Mouse (Mus musculus) embryonic facial prominence, embryonic 13.5 days (tissue): ENCODE data around the gene Olfr120. TPM values are rescaled to one million over a fixed set of nuclear protein-coding genes. Genes with fewer than 3 reads are reported as not detected.
"Not testable (repeated sequence)": the region's sequence is repeated elsewhere in the genome, so short reads cannot be mapped to it uniquely, and the experiment has no call there.

Source experiments
- ATAC-seq: fragments of 200-750 bp; cut with Nextera tagmentation; 2 replicates; pipeline ENCODE4 v1.8.0; 2017; ENCODE audit warnings: low read depth; ENCODE audit not compliant: insufficient number of reproducible peaks, insufficient read depth, low FRiP score, low TSS enrichment
- H3K27ac ChIP-seq: fragments of 300-500 bp; sonication (generic); 2 replicates; pipeline ENCODE4 v1.5.1; 2015; ENCODE audit warnings: moderate library complexity, mild to moderate bottlenecking, inconsistent platforms
- H3K27me3 ChIP-seq: fragments of 300-500 bp; sonication (generic); 2 replicates; pipeline ENCODE4 v1.6.1; 2015; ENCODE audit warnings: mild to moderate bottlenecking, inconsistent platforms
- H3K36me3 ChIP-seq: fragments of 300-500 bp; sonication (generic); 2 replicates; pipeline ENCODE4 v1.6.1; 2015; ENCODE audit warnings: mild to moderate bottlenecking, inconsistent platforms
- H3K4me1 ChIP-seq: fragments of 300-500 bp; sonication (generic); 2 replicates; pipeline ENCODE4 v1.6.1; 2015; ENCODE audit warnings: inconsistent platforms
- H3K4me2 ChIP-seq: fragments of 300-500 bp; sonication (generic); 2 replicates; pipeline ENCODE4 v1.6.1; 2015; ENCODE audit warnings: moderate library complexity, mild to moderate bottlenecking, inconsistent platforms
- H3K4me3 ChIP-seq: fragments of 300-500 bp; sonication (generic); 2 replicates; pipeline ENCODE4 v1.5.1; 2015; ENCODE audit warnings: mild to moderate bottlenecking, inconsistent platforms
- H3K9ac ChIP-seq: fragments of 300-500 bp; sonication (generic); 2 replicates; pipeline ENCODE4 v1.6.1; 2015; ENCODE audit warnings: mild to moderate bottlenecking, inconsistent platforms
- H3K9me3 ChIP-seq: fragments of 300-500 bp; sonication (generic); 2 replicates; pipeline ENCODE4 v1.6.1; 2016; ENCODE audit warnings: inconsistent platforms
- WGBS: fragments of 180-500 bp; shearing (Covaris S2); methylation state at CpG from one replicate; pipeline ENCODE4 v1.1.7; 2015; ENCODE audit warnings: mixed read lengths; 5-methylcytosine and 5-hydroxymethylcytosine counted together
- polyA plus RNA-seq: library from polyadenylated mRNA; unstranded; fragments of >200 nt; fragmentation: Nextera tagmentation; extraction: Ambion mirVana; gene quantifications from 2 replicates; pipeline ENCODE4 v1.2.1, GENCODE M21; 2015

The Olfr120 gene
- polyA plus RNA-seq = not detected in 2 replicates

GRCm38 (mm10) chr17:37721508-37721907 lies at the start of gene Olfr120:
Gene Olfr120, plus strand, starts transcription at chr17:37721808.
- no peak within 1 kb of the TSS for H3K9ac ChIP-seq
- ATAC-seq = no peak
- H3K27me3 ChIP-seq = no peaks in the 10 kb centered on the region
- H3K4me3 ChIP-seq = no peak within 1 kb of the TSS
- H3K9me3 ChIP-seq = no peaks in the 10 kb centered on the region
- H3K4me2 ChIP-seq = no peak within 1 kb of the TSS
- H3K36me3 ChIP-seq = no peaks in the 10 kb centered on the region
- H3K27ac ChIP-seq = no peak within 1 kb of the TSS
- 73% methylated on average over 1 of the region's 1 CpGs for WGBS
- H3K4me1 ChIP-seq = no peaks in the 10 kb centered on the region

GRCm38 (mm10) chr17:37696264-37696663 lies 25.3 kb upstream of the Olfr120 start, which contains the start of gene Olfr119:
Gene Olfr119, plus strand, starts transcription at chr17:37696564.
- H3K4me1 ChIP-seq, ATAC-seq, H3K9ac ChIP-seq, H3K4me2 ChIP-seq, H3K27ac ChIP-seq, H3K36me3 ChIP-seq, H3K4me3 ChIP-seq, H3K27me3 ChIP-seq, H3K9me3 ChIP-seq: not testable (repeated sequence)
- 64% methylated on average over 1 of the region's 1 CpGs for WGBS

GRCm38 (mm10) chr17:37738070-37738469 lies 16.5 kb downstream of the Olfr120 start:
- Histone ChIP-seq H3K9ac (no peak overlapping the region), H3K4me1 (no peaks in the 10 kb centered on the region), H3K36me3 (no peaks in the 10 kb centered on the region), H3K4me2 (no peak overlapping the region), H3K4me3 (no peak overlapping the region), H3K27me3 (no peaks in the 10 kb centered on the region), H3K27ac (no peak overlapping the region), H3K9me3 (no peaks in the 10 kb centered on the region)
- 53% methylated on average over 7 of the region's 7 CpGs for WGBS
- ATAC-seq = no peak

- Histone ChIP-seq H3K4me3 (no peak within 1 kb of the TSS), H3K9me3 (no peaks in the 10 kb centered on the region), H3K4me1 (no peaks in the 10 kb centered on the region), H3K36me3 (no peaks in the 10 kb centered on the region), H3K4me2 (no peak within 1 kb of the TSS), H3K27me3 (no peaks in the 10 kb centered on the region), H3K27ac (no peak within 1 kb of the TSS), H3K9ac (no peak within 1 kb of the TSS)
- WGBS = 82% methylated on average over 4 of the region's 4 CpGs
- no peak for ATAC-seq
Measured at GRCm38 (mm10) chr17:37768307-37768706, 46.7 kb downstream of the Olfr120 start, which contains the start of gene Olfr122. Gene Olfr122, plus strand, starts transcription at chr17:37768607.

Other genes with a start within 250 kb of the Olfr120 start
- not detected in 2 replicates for gene H2-M2, start 238.3 kb upstream of the Olfr120 start, polyA plus RNA-seq
- not detected in 2 replicates for gene Olfr110, start 229.3 kb upstream of the Olfr120 start, polyA plus RNA-seq
- gene Olfr111, start 213.8 kb upstream of the Olfr120 start, polyA plus RNA-seq = not detected in 2 replicates
- gene Olfr112, start 152.4 kb upstream of the Olfr120 start, polyA plus RNA-seq = 0.20 TPM in 1 of 2 replicates, not detected in the other
- gene Olfr113, start 144.1 kb upstream of the Olfr120 start, polyA plus RNA-seq = not detected in 2 replicates
- gene Olfr114, start 129.1 kb upstream of the Olfr120 start, polyA plus RNA-seq = not detected in 2 replicates
- not detected in 2 replicates for gene Olfr115, start 94.7 kb upstream of the Olfr120 start, polyA plus RNA-seq
- not detected in 2 replicates for gene Olfr116, start 94.6 kb upstream of the Olfr120 start, polyA plus RNA-seq
- gene Olfr117, start 58.0 kb upstream of the Olfr120 start, polyA plus RNA-seq = not detected in 2 replicates
- not detected in 2 replicates for gene Olfr118, start 54.8 kb upstream of the Olfr120 start, polyA plus RNA-seq
- not detected in 2 replicates for gene Olfr119, start 25.2 kb upstream of the Olfr120 start, polyA plus RNA-seq
- gene Olfr121, start 27.0 kb downstream of the Olfr120 start, polyA plus RNA-seq = not detected in 2 replicates
- not detected in 2 replicates for gene Olfr122, start 46.8 kb downstream of the Olfr120 start, polyA plus RNA-seq
- not detected in 2 replicates for gene Olfr123, start 71.7 kb downstream of the Olfr120 start, polyA plus RNA-seq
- not detected in 2 replicates for gene Olfr124, start 78.1 kb downstream of the Olfr120 start, polyA plus RNA-seq
- gene Olfr125, start 111.1 kb downstream of the Olfr120 start, polyA plus RNA-seq = not detected in 2 replicates
- gene Olfr126, start 125.7 kb downstream of the Olfr120 start, polyA plus RNA-seq = not detected in 2 replicates
- gene Olfr127, start 178.6 kb downstream of the Olfr120 start, polyA plus RNA-seq = not detected in 2 replicates
- gene Olfr128, start 198.7 kb downstream of the Olfr120 start, polyA plus RNA-seq = not detected in 2 replicates
- gene Olfr761, start 231.3 kb downstream of the Olfr120 start, polyA plus RNA-seq = not detected in 2 replicates